Mouse (Mus musculus): ENCODE results near the gene Tnfsf10.

DNA sequence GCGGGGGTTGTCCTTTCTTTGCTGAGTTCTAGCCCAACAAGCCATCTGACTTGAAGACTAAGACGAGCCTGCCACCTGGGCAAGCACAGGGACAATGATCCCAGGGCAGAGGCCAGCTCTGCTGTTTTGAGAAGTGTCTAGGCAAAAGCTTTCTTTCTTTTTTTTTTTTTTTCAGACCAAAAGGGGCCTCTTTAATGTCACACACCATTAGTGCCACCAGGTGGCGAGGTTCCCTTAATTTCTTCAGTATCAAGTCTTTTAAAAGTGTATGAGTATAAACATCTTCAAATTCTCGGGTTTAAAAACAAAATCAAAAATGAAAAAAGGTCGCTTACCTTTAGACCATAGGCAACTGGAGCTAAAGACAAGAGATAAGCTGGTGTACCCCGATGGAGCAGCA lies 21.6 kb downstream of the Tnfsf10 start:
- TF ChIP-seq CTCF (IDR thresholded peaks at IDR 0.05; ENCODE audit: control insufficient read depth, insufficient read depth, insufficient replicate concordance, low read depth, low read length) (no peak), POLR2A (IDR thresholded peaks at IDR 0.05; ENCODE audit: control insufficient read depth, low read depth, low read length) (no peak)

Data from testis, adult 2 months (tissue).